Mouse (Mus musculus) gastrocnemius, postnatal 25 days (tissue): ENCODE measurements around the gene Pus7. TPM values are rescaled to one million over a fixed set of nuclear protein-coding genes. Genes with fewer than 3 reads are reported as not detected.

Source experiments
- total RNA-seq, 2 experiments: library from RNA; stranded (reverse); gene quantifications; 1 replicate in 1 of 2; 2 replicates in 1 of 2; pipeline ENCODE4 v1.2.3; 2021

Gene Pus7
- total RNA-seq, 2 experiments from 2014 or later: 8.4 to 11.2 TPM

Other genes with a start within 250 kb of the Pus7 start
- gene Srpk2, start 99.1 kb downstream of the Pus7 start, total RNA-seq: 10 to 100 TPM; 24.0 TPM
- 10 to 100 TPM in 1 of 2 experiments, 1 to 10 TPM in 1; 9.5 to 10.1 TPM for gene Rint1, start 4.0 kb upstream of the Pus7 start, total RNA-seq
- 10 to 100 TPM; 54.4 to 58.1 TPM for gene Tomm7, start 60.5 kb upstream of the Pus7 start, total RNA-seq
- gene Fam126a, start 247.0 kb upstream of the Pus7 start, total RNA-seq: 1 to 10 TPM; 7.1 to 8.1 TPM